Mouse (Mus musculus) splenic B cell, adult 2 months (primary cell): ENCODE measurements at regions not wholly inside any gene's neighbourhood (a gene's known extent, or its start where the extent isn't known, plus 50 kb on each side); places are given as distances from the start of the nearest gene placed in this dataset.
"Not testable (repeated sequence)": the region's sequence is repeated elsewhere in the genome, so short reads cannot be mapped to it uniquely, and the experiment has no call there.

Experiments used
- DNase-seq: peaks from one replicate; pipeline ENCODE4 v3.0.0-alpha.2; 2011; ENCODE audit warnings: low read depth, low spot score
- H3K27me3 ChIP-seq: 2 replicates; pipeline ENCODE4 v1.6.1; 2012; ENCODE audit warnings: mild to moderate bottlenecking, low read length, moderate library complexity, mixed read lengths; ENCODE audit not compliant: control insufficient read depth, poor library complexity, insufficient read depth, severe bottlenecking
- H3K36me3 ChIP-seq: 2 replicates; pipeline ENCODE4 v1.6.1; 2012; ENCODE audit warnings: mild to moderate bottlenecking, low read length, moderate library complexity, mixed read lengths; ENCODE audit not compliant: control insufficient read depth, poor library complexity, insufficient read depth, severe bottlenecking

- not testable (repeated sequence) for DNase-seq, H3K27me3 ChIP-seq, H3K36me3 ChIP-seq
These were observed 73.9 kb upstream of the Gm15319 start for GRCm38 (mm10) chr8:20436956-20437355.

- not testable (repeated sequence) for DNase-seq, H3K27me3 ChIP-seq
These were observed 70.2 kb upstream of the Gm15319 start for GRCm38 (mm10) chr8:20433236-20433635.

GRCm38 (mm10) chr8:20429469-20429868 lies 66.5 kb upstream of the Gm15319 start:
- not testable (repeated sequence) for H3K27me3 ChIP-seq, DNase-seq, H3K36me3 ChIP-seq

More at GRCm38 (mm10) chr8:20433236-20433635, 70.2 kb upstream of the Gm15319 start:
- not testable (repeated sequence) for H3K36me3 ChIP-seq

GRCm38 (mm10) chr8:20424903-20425222 lies 61.9 kb upstream of the Gm15319 start:
- peak; percentile 37 for DNase-seq
- H3K27me3 ChIP-seq, H3K36me3 ChIP-seq: not testable (repeated sequence)

GRCm38 (mm10) chr8:20424104-20424902 lies 61.3 kb upstream of the Gm15319 start:
- not testable (repeated sequence) for H3K27me3 ChIP-seq, H3K36me3 ChIP-seq
- peak; percentile 97 for DNase-seq

GRCm38 (mm10) chr8:20420807-20421206 lies 57.8 kb upstream of the Gm15319 start:
- not testable (repeated sequence) for DNase-seq, H3K27me3 ChIP-seq, H3K36me3 ChIP-seq
